Mouse (Mus musculus) heart, adult 2 months (tissue): ENCODE data around the gene Filip1l.

Experiments
- CTCF ChIP-seq: fragments of 200-600 bp; IDR thresholded peaks from 2 replicates; pipeline ENCODE4 v1.8.1; 2022; ENCODE audit warnings: antibody characterized with exemption, mild to moderate bottlenecking, moderate library complexity
- POLR2A ChIP-seq: fragments of 200-500 bp; IDR thresholded peaks from 2 replicates; pipeline ENCODE4 v1.6.1; 2011; ENCODE audit warnings: mild to moderate bottlenecking, low read depth, low read length, control low read depth; ENCODE audit not compliant: insufficient read depth

GRCm38 (mm10) chr16:57597295-57597957 lies 244.5 kb downstream of the Filip1l start:
- TF ChIP-seq CTCF: no peak
- TF ChIP-seq POLR2A: no peak
